Mouse (Mus musculus) T-helper 2 cell (primary cell): Measurements from ENCODE around the gene Lama5.
"Not testable (repeated sequence)": the region's sequence is repeated elsewhere in the genome, so short reads cannot be mapped to it uniquely, and the experiment has no call there.

Experiments
- in situ Hi-C: fragments of 300-600 bp; cut with MboI, MseI; formaldehyde crosslinking; loops from one replicate; pipeline ENCODE4 v1.15.1; 2025; ENCODE audit warnings: high pct_unique_total_duplicates

Lama5 gene

GRCm38 (mm10) chr2:180225762-180226378 is at the start of gene Lama5:
TSS of gene Lama5 (minus strand) at chr2:180225859.
- in situ Hi-C loops = no loop called here

- in situ Hi-C loops = loop anchor here (5.0 kb wide), 1 partner anchor 168 kb away; no protein-coding TSS in a partner anchor
Observed at GRCm38 (mm10) chr2:180274523-180274922, 48.9 kb upstream of the Lama5 start.

- in situ Hi-C loops = loop anchor here (5.0 kb wide), 1 partner anchor 169 kb away; no protein-coding TSS in a partner anchor
Observed at GRCm38 (mm10) chr2:180273394-180274244, 48.0 kb upstream of the Lama5 start, which contains the start of gene Cables2. TSS of gene Cables2 (minus strand) at chr2:180273496.

- in situ Hi-C loops = loop anchor here (5.0 kb wide), 1 partner anchor 169 kb away; no protein-coding TSS in a partner anchor
Observed at GRCm38 (mm10) chr2:180272884-180273321, 47.2 kb upstream of the Lama5 start.

GRCm38 (mm10) chr2:180271804-180272395 is 46.2 kb upstream of the Lama5 start:
- in situ Hi-C loops = loop anchor here (5.0 kb wide), 1 partner anchor 170 kb away; no protein-coding TSS in a partner anchor

GRCm38 (mm10) chr2:180270537-180271255 is 45.0 kb upstream of the Lama5 start:
- in situ Hi-C loops = loop anchor here (5.0 kb wide), 1 partner anchor 172 kb away; no protein-coding TSS in a partner anchor

- in situ Hi-C loops = no loop called here
Observed at GRCm38 (mm10) chr2:180269329-180269728, 43.7 kb upstream of the Lama5 start.

- in situ Hi-C loops = no loop called here
Observed at GRCm38 (mm10) chr2:180267955-180268354, 42.3 kb upstream of the Lama5 start.

- in situ Hi-C loops = no loop called here
Observed at GRCm38 (mm10) chr2:180262891-180263290, 37.2 kb upstream of the Lama5 start.

- in situ Hi-C loops = no loop called here
Observed at GRCm38 (mm10) chr2:180262441-180262840, 36.8 kb upstream of the Lama5 start.

GRCm38 (mm10) chr2:180261901-180262300 is 36.2 kb upstream of the Lama5 start:
- in situ Hi-C loops = no loop called here

GRCm38 (mm10) chr2:180260610-180261480 is 35.2 kb upstream of the Lama5 start:
- in situ Hi-C loops = no loop called here

- in situ Hi-C loops = not testable (repeated sequence)
Observed at GRCm38 (mm10) chr2:180259826-180260609, 34.4 kb upstream of the Lama5 start.

- in situ Hi-C loops = not testable (repeated sequence)
Observed at GRCm38 (mm10) chr2:180258951-180259484, 33.4 kb upstream of the Lama5 start.

GRCm38 (mm10) chr2:180257963-180258865 is 32.6 kb upstream of the Lama5 start:
- in situ Hi-C loops = no loop called here

- in situ Hi-C loops = no loop called here
Observed at GRCm38 (mm10) chr2:180257001-180257521, 31.4 kb upstream of the Lama5 start, which contains the start of gene Rps21. TSS of gene Rps21 (plus strand) at chr2:180257377.

GRCm38 (mm10) chr2:180256296-180257000 is 30.8 kb upstream of the Lama5 start:
- in situ Hi-C loops = no loop called here
